Mouse (Mus musculus) layer of hippocampus, postnatal 36 days (tissue): Measurements from ENCODE around the gene 5730409E04Rik. TPM values are rescaled to one million over a fixed set of nuclear protein-coding genes. Genes with fewer than 3 reads are reported as not detected.
A peak's percentile ranks its signal among the peaks of the same experiment; 100 is the strongest.

ENCODE experiments used
- DNase-seq, 2 experiments: peaks; one replicate each; pipeline ENCODE4 v3.0.0; 2022
- total RNA-seq, 2 experiments: library from RNA; stranded (reverse); gene quantifications; 2 replicates each; pipeline ENCODE4 v1.2.3; 2021

Gene 5730409E04Rik
- total RNA-seq = 10 to 100 TPM; 62.2 to 74.0 TPM

GRCm38 (mm10) chr4:126609606-126610181 lies at the start of gene 5730409E04Rik:
5730409E04Rik (plus strand) TSS chr4:126609818.
- peak; percentile 83 to 84 for DNase-seq

GRCm38 (mm10) chr4:126563798-126564197 lies 45.8 kb upstream of the 5730409E04Rik start:
- DNase-seq = no peak

- no peak for DNase-seq
These were observed 42.4 kb upstream of the 5730409E04Rik start for GRCm38 (mm10) chr4:126567243-126567642.

- no peak for DNase-seq
These were observed 39.8 kb upstream of the 5730409E04Rik start for GRCm38 (mm10) chr4:126569783-126570182.

GRCm38 (mm10) chr4:126576281-126576680 lies 33.3 kb upstream of the 5730409E04Rik start:
- DNase-seq = peak in 1 of 2 experiments; percentile 62

GRCm38 (mm10) chr4:126577920-126578319 lies 31.7 kb upstream of the 5730409E04Rik start:
- DNase-seq = no peak

GRCm38 (mm10) chr4:126579077-126579476 lies 30.5 kb upstream of the 5730409E04Rik start:
- no peak for DNase-seq

- DNase-seq = no peak
These were observed 23.9 kb upstream of the 5730409E04Rik start for GRCm38 (mm10) chr4:126585739-126586138.

GRCm38 (mm10) chr4:126592039-126592438 lies 17.6 kb upstream of the 5730409E04Rik start:
- no peak for DNase-seq

GRCm38 (mm10) chr4:126599971-126600754 lies 9.5 kb upstream of the 5730409E04Rik start:
- DNase-seq = peak; percentile 32 to 36

- DNase-seq = peak; percentile 36 to 39
These were observed 7.8 kb upstream of the 5730409E04Rik start for GRCm38 (mm10) chr4:126601597-126602444.

GRCm38 (mm10) chr4:126602445-126602762 lies 7.2 kb upstream of the 5730409E04Rik start:
- DNase-seq = no peak

- no peak for DNase-seq
These were observed 5.5 kb upstream of the 5730409E04Rik start for GRCm38 (mm10) chr4:126604141-126604540.

- no peak for DNase-seq
These were observed 3.9 kb upstream of the 5730409E04Rik start for GRCm38 (mm10) chr4:126605751-126606150.

- peak; percentile 26 to 33 for DNase-seq
These were observed 2.4 kb downstream of the 5730409E04Rik start for GRCm38 (mm10) chr4:126611991-126612390.

- no peak for DNase-seq
These were observed 6.7 kb downstream of the 5730409E04Rik start for GRCm38 (mm10) chr4:126616312-126616711.

- DNase-seq = no peak
These were observed 10.2 kb downstream of the 5730409E04Rik start for GRCm38 (mm10) chr4:126619691-126620330.

GRCm38 (mm10) chr4:126620349-126620874 lies 10.8 kb downstream of the 5730409E04Rik start:
- no peak for DNase-seq

- DNase-seq = no peak
These were observed 17.5 kb downstream of the 5730409E04Rik start for GRCm38 (mm10) chr4:126627021-126627681.

- DNase-seq = no peak
These were observed 22.3 kb downstream of the 5730409E04Rik start for GRCm38 (mm10) chr4:126631922-126632321.

GRCm38 (mm10) chr4:126632668-126633067 lies 23.1 kb downstream of the 5730409E04Rik start:
- DNase-seq = no peak

GRCm38 (mm10) chr4:126636330-126636729 lies 26.7 kb downstream of the 5730409E04Rik start:
- no peak for DNase-seq
